Comparison of ENCODE assay signal across 23 mouse cellular contexts in genomic region chr16:13714910-13715309, GRCm38 (mm10). TPM values are rescaled to one million over a fixed set of nuclear protein-coding genes. Genes with fewer than 3 reads are reported as not detected.
"Had no signal": no experiment of that assay in that cellular context is flagged by ENCODE, and none has a peak within 500 bp of the region (broad histone marks: within the 10 kb centered on the region; RNA-seq: fewer than 3 reads in every experiment).

No protein-coding gene starts in this region.

- H3K36me3 ChIP-seq: limb, embryonic 13.5 days; liver, embryonic 12.5 days; midbrain, embryonic 10.5 days; neural tube, embryonic 15.5 days had no signal

- H3K4me2 ChIP-seq: limb, embryonic 13.5 days; liver, embryonic 12.5 days; lung, embryonic 14.5 days; neural tube, embryonic 15.5 days had no signal

- H3K9me3 ChIP-seq: limb, embryonic 13.5 days; liver, embryonic 12.5 days; midbrain, embryonic 10.5 days; neural tube, embryonic 15.5 days had no signal

- DNase-seq: kidney, adult 8-10 months; kidney, postnatal 36 days; left cerebral cortex, postnatal 4 days; lung, embryonic 14.5 days; lung, postnatal 10 days; lung, postnatal 4 days; midbrain, embryonic 14.5 days; right cerebral cortex, adult 18-20 months; right cerebral cortex, postnatal 25 days; thymus, adult 2 months; thymus, postnatal 25 days had no signal

- H3K27ac ChIP-seq: kidney, postnatal 0 days; layer of hippocampus, adult 2 months; limb, embryonic 13.5 days; liver, embryonic 12.5 days; midbrain, embryonic 10.5 days; neural tube, embryonic 15.5 days had no signal

- H3K4me3 ChIP-seq: layer of hippocampus, adult 2 months; limb, embryonic 13.5 days; liver, embryonic 12.5 days; midbrain, embryonic 10.5 days; myocyte; neural tube, embryonic 15.5 days had no signal

- H3K27me3 ChIP-seq: limb, embryonic 13.5 days; liver, embryonic 12.5 days; neural tube, embryonic 15.5 days had no signal

- ATAC-seq: liver, embryonic 12.5 days had no signal

- H3K9ac ChIP-seq: limb, embryonic 13.5 days; liver, embryonic 12.5 days; lung, embryonic 14.5 days; neural tube, embryonic 15.5 days had no signal

- H3K4me1 ChIP-seq: limb, embryonic 13.5 days; liver, embryonic 12.5 days; midbrain, embryonic 10.5 days; neural tube, embryonic 15.5 days had no signal

RNA-seq across cellular contexts. Expression of gene Pla2g10, which starts 15.9 kb away (rescaled TPM):
- total RNA-seq: layer of hippocampus, adult 2 months; layer of hippocampus, postnatal 10 days; left cerebral cortex, postnatal 10 days; left cerebral cortex, postnatal 4 days; megakaryocyte, adult 5-6 weeks had no signal
- polyA plus RNA-seq: kidney, postnatal 0 days; midbrain, embryonic 10.5 days; midbrain, embryonic 14.5 days; myocyte; neural tube, embryonic 11.5 days; urinary bladder, adult 2 months had no signal
